Mouse (Mus musculus): ENCODE measurements at regions not wholly inside any gene's neighbourhood (a gene's known extent, or its start where the extent isn't known, plus 50 kb on each side); places are given as distances from the start of the nearest gene placed in this dataset.

GRCm38 (mm10) chr14:25074891-25075290 lies 384.1 kb upstream of the Zmiz1 start:
- Histone ChIP-seq H3K9me3 (ENCODE audit: low read depth, low read length) (no peaks in the 10 kb centered on the region), H3K27ac (ENCODE audit: low read depth) (no peak overlapping the region), H3K36me3 (ENCODE audit: insufficient read depth) (no peaks in the 10 kb centered on the region), H3K4me2 (no peak overlapping the region), H3K4me1 (ENCODE audit: insufficient read depth) (no peaks in the 10 kb centered on the region), H3K27me3 (ENCODE audit: insufficient read depth, low read length) (no peaks in the 10 kb centered on the region), H3K9ac (no peak overlapping the region), H3K4me3 (ENCODE audit: low read depth, low read length) (no peak overlapping the region)
- 83% methylated on average over 5 of the region's 5 CpGs for WGBS
- TF ChIP-seq CTCF (IDR thresholded peaks at IDR 0.05; ENCODE audit: low read depth), result no peak
- ATAC-seq (ENCODE audit: insufficient read depth), result no peak
- DNase-seq, result no peak

- DNase-seq (no peak), ATAC-seq (ENCODE audit: insufficient read depth) (no peak)
- no peaks in the 10 kb centered on the region for H3K36me3 ChIP-seq (ENCODE audit: insufficient read depth)
- no peaks in the 10 kb centered on the region for H3K27me3 ChIP-seq (ENCODE audit: insufficient read depth, low read length)
- H3K4me3 ChIP-seq (ENCODE audit: low read depth, low read length), result no peak overlapping the region
- no peaks in the 10 kb centered on the region for H3K4me1 ChIP-seq (ENCODE audit: insufficient read depth)
- no peak overlapping the region for H3K27ac ChIP-seq (ENCODE audit: low read depth)
- 73% methylated on average over 3 of the region's 3 CpGs for WGBS
- TF ChIP-seq CTCF (IDR thresholded peaks at IDR 0.05; ENCODE audit: low read depth), result no peak
- no peak overlapping the region for H3K4me2 ChIP-seq
- no peaks in the 10 kb centered on the region; the same call in 1 of the 2 replicates for H3K9me3 ChIP-seq (ENCODE audit: low read depth, low read length)
- H3K9ac ChIP-seq, result no peak overlapping the region
Measured at GRCm38 (mm10) chr14:25080431-25080830, 378.6 kb upstream of the Zmiz1 start.

- H3K27me3 ChIP-seq (ENCODE audit: insufficient read depth, low read length), result no peaks in the 10 kb centered on the region
- no peak overlapping the region for H3K4me3 ChIP-seq (ENCODE audit: low read depth, low read length)
- no peaks in the 10 kb centered on the region; the same call in 1 of the 2 replicates for H3K9me3 ChIP-seq (ENCODE audit: low read depth, low read length)
- no peak for DNase-seq
- ATAC-seq (ENCODE audit: insufficient read depth), result no peak
- H3K4me1 ChIP-seq (ENCODE audit: insufficient read depth), result no peaks in the 10 kb centered on the region
- no peak overlapping the region for H3K27ac ChIP-seq (ENCODE audit: low read depth)
- WGBS, result 76% methylated on average over 4 of the region's 4 CpGs
- no peak for TF ChIP-seq CTCF (IDR thresholded peaks at IDR 0.05; ENCODE audit: low read depth)
- no peak overlapping the region for H3K4me2 ChIP-seq
- no peaks in the 10 kb centered on the region for H3K36me3 ChIP-seq (ENCODE audit: insufficient read depth)
- no peak overlapping the region for H3K9ac ChIP-seq
Measured at GRCm38 (mm10) chr14:25083847-25084246, 375.1 kb upstream of the Zmiz1 start.

DNA sequence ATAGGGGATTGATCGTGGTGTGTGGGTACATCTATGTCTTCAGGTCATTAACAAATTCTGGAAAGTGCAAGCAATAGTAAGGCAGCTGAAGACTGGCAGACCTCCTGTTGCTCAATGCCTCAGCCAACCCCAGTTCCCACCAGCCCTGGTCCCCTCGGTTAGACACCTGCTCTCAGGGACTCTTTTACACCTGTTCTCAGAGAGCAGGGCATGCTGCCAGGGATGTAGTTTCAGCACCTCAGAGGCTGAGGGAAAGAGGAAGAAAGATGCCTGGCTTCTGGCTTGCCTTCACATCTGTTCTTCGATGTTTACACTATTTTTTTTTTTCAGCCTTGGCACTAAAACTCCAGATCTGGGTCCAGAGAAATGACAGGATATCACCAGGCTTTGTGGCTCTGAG lies 362.2 kb upstream of the Zmiz1 start:
- no peak overlapping the region for H3K9ac ChIP-seq
- 74% methylated on average over 3 of the region's 3 CpGs for WGBS
- DNase-seq (no peak), ATAC-seq (ENCODE audit: insufficient read depth) (no peak)
- H3K4me1 ChIP-seq (ENCODE audit: insufficient read depth), result no peaks in the 10 kb centered on the region
- H3K4me3 ChIP-seq (ENCODE audit: low read depth, low read length), result no peak overlapping the region
- TF ChIP-seq CTCF (IDR thresholded peaks at IDR 0.05; ENCODE audit: low read depth), result no peak
- no peaks in the 10 kb centered on the region; the same call in 1 of the 2 replicates for H3K9me3 ChIP-seq (ENCODE audit: low read depth, low read length)
- no peak overlapping the region for H3K27ac ChIP-seq (ENCODE audit: low read depth)
- no peaks in the 10 kb centered on the region for H3K27me3 ChIP-seq (ENCODE audit: insufficient read depth, low read length)
- H3K4me2 ChIP-seq, result no peak overlapping the region
- H3K36me3 ChIP-seq (ENCODE audit: insufficient read depth), result no peaks in the 10 kb centered on the region

DNA sequence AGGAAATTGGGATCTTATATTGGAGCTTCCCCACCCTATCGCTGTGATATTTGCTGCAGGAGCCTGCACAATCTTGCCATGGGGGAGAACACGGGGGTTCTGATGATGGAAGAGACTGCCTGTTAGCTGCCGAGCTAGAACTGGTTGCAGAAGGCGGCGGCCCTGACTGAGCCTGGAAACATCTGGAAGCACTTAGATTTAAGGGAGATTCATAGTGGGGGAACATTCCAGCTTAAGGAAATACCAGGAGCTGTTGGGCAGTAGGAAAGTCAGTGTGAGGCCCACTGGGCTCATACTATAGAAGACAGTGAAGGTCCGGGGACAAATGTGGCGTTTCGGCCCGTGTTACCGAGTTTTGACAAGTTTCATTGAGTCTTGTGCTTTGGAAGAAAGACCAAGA lies 353.6 kb upstream of the Zmiz1 start:
- Histone ChIP-seq H3K27me3 (ENCODE audit: insufficient read depth, low read length) (no peaks in the 10 kb centered on the region), H3K9ac (no peak overlapping the region), H3K4me3 (ENCODE audit: low read depth, low read length) (no peak overlapping the region), H3K4me2 (no peak overlapping the region), H3K4me1 (ENCODE audit: insufficient read depth) (peaks cover 13% of the 10 kb centered on the region; the same call in 1 of the 2 replicates), H3K9me3 (ENCODE audit: low read depth, low read length) (no peaks in the 10 kb centered on the region), H3K27ac (ENCODE audit: low read depth) (no peak overlapping the region; the same call in 1 of the 2 replicates), H3K36me3 (ENCODE audit: insufficient read depth) (no peaks in the 10 kb centered on the region)
- DNase-seq (peak; percentile 34), ATAC-seq (ENCODE audit: insufficient read depth) (no peak)
- TF ChIP-seq CTCF (IDR thresholded peaks at IDR 0.05; ENCODE audit: low read depth), result no peak
- 65% methylated on average over 10 of the region's 10 CpGs for WGBS

DNA sequence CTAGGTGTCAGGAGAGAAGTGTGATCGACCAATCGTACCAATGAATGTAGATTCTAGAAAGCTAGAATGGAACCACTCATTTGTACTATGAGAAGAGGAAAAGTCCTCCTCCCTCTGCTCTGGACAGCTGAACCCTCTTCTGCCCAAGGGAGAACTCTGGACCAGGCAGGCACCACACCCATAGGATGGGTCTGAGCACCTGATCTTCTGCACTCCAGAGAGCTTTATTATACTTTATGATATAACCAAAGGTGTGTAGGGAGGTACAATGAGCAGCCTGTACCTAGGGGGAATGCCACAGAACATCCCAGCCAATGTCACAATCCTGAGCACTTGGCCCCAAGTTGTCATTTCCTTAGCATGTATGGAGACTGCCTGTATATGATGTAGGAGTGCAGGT lies 352.5 kb upstream of the Zmiz1 start:
- no peaks in the 10 kb centered on the region for H3K9me3 ChIP-seq (ENCODE audit: low read depth, low read length)
- TF ChIP-seq CTCF (IDR thresholded peaks at IDR 0.05; ENCODE audit: low read depth), result no peak
- no peak overlapping the region for H3K27ac ChIP-seq (ENCODE audit: low read depth)
- H3K4me1 ChIP-seq (ENCODE audit: insufficient read depth), result peaks cover 13% of the 10 kb centered on the region; the same call in 1 of the 2 replicates
- H3K36me3 ChIP-seq (ENCODE audit: insufficient read depth), result no peaks in the 10 kb centered on the region
- H3K9ac ChIP-seq, result no peak overlapping the region
- no peak for DNase-seq
- H3K4me3 ChIP-seq (ENCODE audit: low read depth, low read length), result no peak overlapping the region
- WGBS, result 93% methylated on average over 2 of the region's 2 CpGs
- no peaks in the 10 kb centered on the region for H3K27me3 ChIP-seq (ENCODE audit: insufficient read depth, low read length)
- ATAC-seq (ENCODE audit: insufficient read depth), result no peak
- no peak overlapping the region for H3K4me2 ChIP-seq

- Histone ChIP-seq H3K27me3 (ENCODE audit: insufficient read depth, low read length) (no peaks in the 10 kb centered on the region), H3K4me3 (ENCODE audit: low read depth, low read length) (no peak overlapping the region; the same call in 1 of the 2 replicates), H3K4me2 (peak overlapping the region; percentile 53), H3K4me1 (ENCODE audit: insufficient read depth) (peaks cover 13% of the 10 kb centered on the region; the same call in 1 of the 2 replicates), H3K36me3 (ENCODE audit: insufficient read depth) (no peaks in the 10 kb centered on the region), H3K9me3 (ENCODE audit: low read depth, low read length) (no peaks in the 10 kb centered on the region), H3K27ac (ENCODE audit: low read depth) (peak overlapping the region; percentile 73), H3K9ac (no peak overlapping the region; the same call in 1 of the 2 replicates)
- WGBS, result 12% methylated on average over 17 of the region's 17 CpGs
- ATAC-seq (ENCODE audit: insufficient read depth), result peak; percentile 48
- peak; percentile 63 for DNase-seq
- no peak for TF ChIP-seq CTCF (IDR thresholded peaks at IDR 0.05; ENCODE audit: low read depth)
Measured at GRCm38 (mm10) chr14:25108101-25108652, 350.8 kb upstream of the Zmiz1 start.

Measured in lung, embryonic 14.5 days (tissue).